Mouse (Mus musculus) mesoderm, embryonic 11.5 days (tissue): ENCODE results near the gene Dnajb13.
"Not testable (repeated sequence)": the region's sequence is repeated elsewhere in the genome, so short reads cannot be mapped to it uniquely, and the experiment has no call there.

ENCODE experiments used
- DNase-seq: peaks from one replicate; pipeline ENCODE4 v3.0.0-alpha.2; 2012; ENCODE audit warnings: low read depth, low spot score

The Dnajb13 gene

GRCm38 (mm10) chr7:100488474-100489048, 26.2 kb downstream of the Dnajb13 start:
- no peak for DNase-seq

GRCm38 (mm10) chr7:100487301-100487700, 27.5 kb downstream of the Dnajb13 start:
- DNase-seq, result no peak

- no peak for DNase-seq
Measured at GRCm38 (mm10) chr7:100484493-100484892, 30.3 kb downstream of the Dnajb13 start.

GRCm38 (mm10) chr7:100482046-100482445, 32.7 kb downstream of the Dnajb13 start:
- not testable (repeated sequence) for DNase-seq

- no peak for DNase-seq
Measured at GRCm38 (mm10) chr7:100480175-100480574, 34.6 kb downstream of the Dnajb13 start.

- no peak for DNase-seq
Measured at GRCm38 (mm10) chr7:100479823-100480164, 35.0 kb downstream of the Dnajb13 start.

GRCm38 (mm10) chr7:100479100-100479822, 35.5 kb downstream of the Dnajb13 start:
- DNase-seq, result no peak

GRCm38 (mm10) chr7:100474680-100475079, 40.1 kb downstream of the Dnajb13 start:
- DNase-seq, result no peak

GRCm38 (mm10) chr7:100473846-100474454, 40.8 kb downstream of the Dnajb13 start:
- DNase-seq, result no peak

- DNase-seq, result no peak
Measured at GRCm38 (mm10) chr7:100472777-100473176, 42.0 kb downstream of the Dnajb13 start, which contains the start of gene Ucp3. Gene Ucp3, plus strand, starts transcription at chr7:100472990.

- DNase-seq, result no peak
Measured at GRCm38 (mm10) chr7:100471407-100471797, 43.4 kb downstream of the Dnajb13 start.

- no peak for DNase-seq
Measured at GRCm38 (mm10) chr7:100470796-100471406, 43.9 kb downstream of the Dnajb13 start.

GRCm38 (mm10) chr7:100469502-100469901, 45.3 kb downstream of the Dnajb13 start:
- no peak for DNase-seq

GRCm38 (mm10) chr7:100468761-100469160, 46.0 kb downstream of the Dnajb13 start:
- DNase-seq, result no peak

GRCm38 (mm10) chr7:100466781-100467510, 47.8 kb downstream of the Dnajb13 start:
- no peak for DNase-seq

- DNase-seq, result no peak
Measured at GRCm38 (mm10) chr7:100465656-100466309, 49.0 kb downstream of the Dnajb13 start.

- no peak for DNase-seq
Measured at GRCm38 (mm10) chr7:100465248-100465647, 49.5 kb downstream of the Dnajb13 start.

- no peak for DNase-seq
Measured at GRCm38 (mm10) chr7:100464248-100464647, 50.5 kb downstream of the Dnajb13 start.

- DNase-seq, result no peak
Measured at GRCm38 (mm10) chr7:100463757-100464156, 51.0 kb downstream of the Dnajb13 start.

- DNase-seq, result no peak
Measured at GRCm38 (mm10) chr7:100463194-100463593, 51.6 kb downstream of the Dnajb13 start.

- no peak for DNase-seq
Measured at GRCm38 (mm10) chr7:100461621-100462151, 53.1 kb downstream of the Dnajb13 start.
